Mouse (Mus musculus) hindbrain, embryonic 11.5 days (tissue): ENCODE results near the gene Atp6v1g1. TPM values are rescaled to one million over a fixed set of nuclear protein-coding genes. Genes with fewer than 3 reads are reported as not detected.

Source experiments
- ATAC-seq: fragments of 200-750 bp; cut with Nextera tagmentation; 2 replicates; pipeline ENCODE4 v1.8.0; 2017; ENCODE audit warnings: mild to moderate bottlenecking, moderate TSS enrichment, moderate library complexity; ENCODE audit not compliant: low FRiP score
- DNase-seq: peaks from one replicate; pipeline ENCODE4 v3.0.0-alpha.2; 2015; ENCODE audit warnings: low spot score
- H3K27ac ChIP-seq: fragments of 300-500 bp; sonication (generic); 2 replicates; pipeline ENCODE4 v1.5.1; 2014; ENCODE audit warnings: mild to moderate bottlenecking, low read depth, low read length
- H3K27me3 ChIP-seq: fragments of 300-500 bp; sonication (generic); 2 replicates; pipeline ENCODE4 v1.6.1; 2014; ENCODE audit warnings: mild to moderate bottlenecking, low read length, moderate library complexity, mixed read lengths; ENCODE audit not compliant: control insufficient read depth, insufficient read depth
- H3K36me3 ChIP-seq: fragments of 300-500 bp; sonication (generic); 2 replicates; pipeline ENCODE4 v1.6.1; 2014; ENCODE audit warnings: mild to moderate bottlenecking, low read length, moderate library complexity, mixed read lengths; ENCODE audit not compliant: control insufficient read depth, insufficient read depth
- H3K4me1 ChIP-seq: fragments of 300-500 bp; sonication (generic); replicated peaks from 2 replicates; pipeline ENCODE4 v1.6.1; 2014; ENCODE audit warnings: low read length, mixed read lengths; ENCODE audit not compliant: control insufficient read depth, insufficient read depth
- H3K4me2 ChIP-seq: fragments of 300-500 bp; sonication (generic); replicated peaks from 2 replicates; pipeline ENCODE4 v1.6.1; 2014; ENCODE audit warnings: mild to moderate bottlenecking, low read depth, low read length
- H3K4me3 ChIP-seq: fragments of 300-500 bp; sonication (generic); 2 replicates; pipeline ENCODE4 v1.5.1; 2014; ENCODE audit warnings: low read depth, low read length
- H3K9ac ChIP-seq: fragments of 300-500 bp; sonication (generic); 2 replicates; pipeline ENCODE4 v1.6.1; 2014; ENCODE audit warnings: low read depth, low read length
- H3K9me3 ChIP-seq: fragments of 300-500 bp; sonication (generic); 2 replicates; pipeline ENCODE4 v1.6.1; 2016; ENCODE audit warnings: low read length; ENCODE audit not compliant: control insufficient read depth
- WGBS: fragments of 180-500 bp; shearing (Covaris S2); extraction: QIAGEN DNeasy Blood & Tissue Kit; methylation state at CpG from one replicate; pipeline ENCODE4 v1.1.7; 2014; 5-methylcytosine and 5-hydroxymethylcytosine counted together
- polyA plus RNA-seq: library from polyadenylated mRNA; unstranded; fragments of >200 nt; fragmentation: Nextera tagmentation; extraction: Ambion mirVana; gene quantifications from 2 replicates; pipeline ENCODE4 v1.2.1, GENCODE M21; 2014

Gene Atp6v1g1
- polyA plus RNA-seq, 1 experiment from 2014 or later = 428 TPM

GRCm38 (mm10) chr4:63582580-63582979 lies 38.0 kb downstream of the Atp6v1g1 start:
- H3K4me3 ChIP-seq = no peak overlapping the region
- DNase-seq = peak; percentile 28
- H3K9ac ChIP-seq = no peak overlapping the region
- no peaks in the 10 kb centered on the region for H3K9me3 ChIP-seq
- 58% methylated on average over 5 of the region's 5 CpGs for WGBS
- H3K27me3 ChIP-seq = no peaks in the 10 kb centered on the region
- H3K4me2 ChIP-seq = no peak overlapping the region
- H3K36me3 ChIP-seq = no peaks in the 10 kb centered on the region
- 0 out of 2 replicates have a peak, but pooled peaks cover 3% of the 10 kb centered on the region for H3K4me1 ChIP-seq
- no peak overlapping the region for H3K27ac ChIP-seq
- ATAC-seq = no peak

- H3K9me3 ChIP-seq = no peaks in the 10 kb centered on the region
- 0 out of 2 replicates have a peak, but pooled peaks cover 1% of the 10 kb centered on the region for H3K4me1 ChIP-seq
- WGBS = 77% methylated on average over 10 of the region's 10 CpGs
- H3K27me3 ChIP-seq = no peaks in the 10 kb centered on the region
- no peak overlapping the region for H3K4me2 ChIP-seq
- no peak overlapping the region for H3K4me3 ChIP-seq
- no peak overlapping the region for H3K9ac ChIP-seq
- DNase-seq (no peak), ATAC-seq (no peak)
- H3K27ac ChIP-seq = no peak overlapping the region
- H3K36me3 ChIP-seq = no peaks in the 10 kb centered on the region
Observed at GRCm38 (mm10) chr4:63585216-63585615, 40.6 kb downstream of the Atp6v1g1 start.

GRCm38 (mm10) chr4:63586240-63586639 lies 41.7 kb downstream of the Atp6v1g1 start:
- H3K4me1 ChIP-seq = no peaks in the 10 kb centered on the region
- no peak for DNase-seq
- H3K27me3 ChIP-seq = no peaks in the 10 kb centered on the region
- WGBS = 75% methylated on average over 2 of the region's 2 CpGs
- H3K9me3 ChIP-seq = no peaks in the 10 kb centered on the region
- no peak overlapping the region for H3K4me2 ChIP-seq
- no peak overlapping the region for H3K9ac ChIP-seq
- no peak overlapping the region for H3K27ac ChIP-seq
- no peak overlapping the region for H3K4me3 ChIP-seq
- ATAC-seq = no peak
- H3K36me3 ChIP-seq = no peaks in the 10 kb centered on the region

GRCm38 (mm10) chr4:63589987-63590386 lies 45.4 kb downstream of the Atp6v1g1 start:
- WGBS = 92% methylated on average over 7 of the region's 7 CpGs
- DNase-seq (no peak), ATAC-seq (no peak)
- Histone ChIP-seq H3K4me1 (no peaks in the 10 kb centered on the region), H3K27me3 (no peaks in the 10 kb centered on the region), H3K9me3 (no peaks in the 10 kb centered on the region), H3K27ac (no peak overlapping the region), H3K36me3 (no peaks in the 10 kb centered on the region), H3K9ac (no peak overlapping the region), H3K4me2 (no peak overlapping the region), H3K4me3 (no peak overlapping the region)

- H3K27ac ChIP-seq = no peak overlapping the region
- H3K4me2 ChIP-seq = no peak overlapping the region
- DNase-seq (no peak), ATAC-seq (no peak)
- no peaks in the 10 kb centered on the region for H3K4me1 ChIP-seq
- H3K9me3 ChIP-seq = no peaks in the 10 kb centered on the region
- H3K9ac ChIP-seq = no peak overlapping the region
- H3K36me3 ChIP-seq = no peaks in the 10 kb centered on the region
- no peak overlapping the region for H3K4me3 ChIP-seq
- H3K27me3 ChIP-seq = no peaks in the 10 kb centered on the region
- WGBS = 91% methylated on average over 4 of the region's 4 CpGs
Observed at GRCm38 (mm10) chr4:63590538-63590937, 46.0 kb downstream of the Atp6v1g1 start.

- no peaks in the 10 kb centered on the region for H3K36me3 ChIP-seq
- no peaks in the 10 kb centered on the region for H3K4me1 ChIP-seq
- ATAC-seq (no peak), DNase-seq (no peak)
- no peak overlapping the region for H3K4me2 ChIP-seq
- H3K9ac ChIP-seq = no peak overlapping the region
- no peaks in the 10 kb centered on the region for H3K9me3 ChIP-seq
- no peak overlapping the region for H3K4me3 ChIP-seq
- no peaks in the 10 kb centered on the region for H3K27me3 ChIP-seq
- no peak overlapping the region for H3K27ac ChIP-seq
- 78% methylated on average over 5 of the region's 5 CpGs for WGBS
Observed at GRCm38 (mm10) chr4:63594459-63595110, 50.0 kb downstream of the Atp6v1g1 start.

GRCm38 (mm10) chr4:63595259-63595658 lies 50.7 kb downstream of the Atp6v1g1 start:
- Histone ChIP-seq H3K36me3 (no peaks in the 10 kb centered on the region), H3K27me3 (no peaks in the 10 kb centered on the region), H3K9ac (no peak overlapping the region), H3K4me1 (no peaks in the 10 kb centered on the region), H3K4me2 (no peak overlapping the region), H3K9me3 (no peaks in the 10 kb centered on the region), H3K4me3 (no peak overlapping the region), H3K27ac (no peak overlapping the region)
- 87% methylated on average over 10 of the region's 10 CpGs for WGBS
- ATAC-seq (no peak), DNase-seq (no peak)

- Histone ChIP-seq H3K9ac (no peak overlapping the region), H3K9me3 (no peaks in the 10 kb centered on the region), H3K4me1 (no peaks in the 10 kb centered on the region), H3K27ac (no peak overlapping the region), H3K27me3 (no peaks in the 10 kb centered on the region), H3K36me3 (no peaks in the 10 kb centered on the region), H3K4me2 (no peak overlapping the region), H3K4me3 (no peak overlapping the region)
- no peak for ATAC-seq
- 94% methylated on average over 4 of the region's 4 CpGs for WGBS
- DNase-seq = no peak
Observed at GRCm38 (mm10) chr4:63596010-63596409, 51.4 kb downstream of the Atp6v1g1 start.
